Mouse (Mus musculus) midbrain, embryonic 11.5 days (tissue): ENCODE measurements at regions not wholly inside any gene's neighbourhood (a gene's known extent, or its start where the extent isn't known, plus 50 kb on each side); places are given as distances from the start of the nearest gene placed in this dataset.

Experiments used
- ATAC-seq: fragments of 200-750 bp; cut with Nextera tagmentation; 2 replicates; pipeline ENCODE4 v1.8.0; 2017; ENCODE audit warnings: moderate TSS enrichment, moderate library complexity; ENCODE audit not compliant: low FRiP score
- DNase-seq: peaks from one replicate; pipeline ENCODE4 v3.0.0; 2015; ENCODE audit warnings: low spot score; ENCODE audit errors: missing footprints
- H3K27ac ChIP-seq: fragments of 300-500 bp; sonication (generic); 2 replicates; pipeline ENCODE4 v1.5.1; 2014; ENCODE audit warnings: low read depth, low read length
- H3K27me3 ChIP-seq: fragments of 300-500 bp; sonication (generic); 2 replicates; pipeline ENCODE4 v1.6.1; 2014; ENCODE audit warnings: mild to moderate bottlenecking, low read length, moderate library complexity, mixed read lengths; ENCODE audit not compliant: control insufficient read depth, insufficient read depth
- H3K36me3 ChIP-seq: fragments of 300-500 bp; sonication (generic); 2 replicates; pipeline ENCODE4 v1.6.1; 2014; ENCODE audit warnings: mild to moderate bottlenecking, low read length, moderate library complexity, mixed read lengths; ENCODE audit not compliant: control insufficient read depth, insufficient read depth
- H3K4me1 ChIP-seq: fragments of 300-500 bp; sonication (generic); 2 replicates; pipeline ENCODE4 v1.6.1; 2014; ENCODE audit warnings: low read length; ENCODE audit not compliant: control insufficient read depth, insufficient read depth
- H3K4me2 ChIP-seq: fragments of 300-500 bp; sonication (generic); 2 replicates; pipeline ENCODE4 v1.6.1; 2014; ENCODE audit warnings: mild to moderate bottlenecking, moderate library complexity
- H3K4me3 ChIP-seq: fragments of 300-500 bp; sonication (generic); 2 replicates; pipeline ENCODE4 v1.5.1; 2014; ENCODE audit warnings: low read depth, low read length
- H3K9ac ChIP-seq: fragments of 300-500 bp; sonication (generic); 2 replicates; pipeline ENCODE4 v1.6.1; 2014; ENCODE audit warnings: low read length
- H3K9me3 ChIP-seq: fragments of 300-500 bp; sonication (generic); 2 replicates; pipeline ENCODE4 v1.6.1; 2016; ENCODE audit warnings: low read length; ENCODE audit not compliant: control insufficient read depth
- WGBS: fragments of 180-500 bp; shearing (Covaris S2); extraction: QIAGEN DNeasy Blood & Tissue Kit; methylation state at CpG from one replicate; pipeline ENCODE4 v1.1.7; 2014; 5-methylcytosine and 5-hydroxymethylcytosine counted together

DNA sequence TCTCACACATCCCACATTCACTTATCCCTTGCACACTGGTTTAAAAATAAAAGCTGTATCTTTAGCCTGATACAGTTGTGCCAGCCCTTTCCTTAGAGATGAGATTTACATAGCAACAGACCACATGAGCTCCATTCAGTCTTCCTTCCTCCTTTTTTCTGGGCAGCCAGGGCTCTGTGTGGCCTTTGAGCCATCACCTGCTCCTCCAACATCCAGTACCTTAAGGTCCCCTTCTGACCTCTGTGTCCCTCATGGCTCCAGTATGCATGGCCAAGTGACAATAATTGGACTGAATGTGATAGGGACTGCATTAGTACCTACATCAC is 210.3 kb upstream of the Arpp21 start:
- DNase-seq (no peak), ATAC-seq (no peak)
- Histone ChIP-seq H3K4me2 (no peak overlapping the region), H3K4me1 (no peaks in the 10 kb centered on the region), H3K9me3 (no peaks in the 10 kb centered on the region), H3K4me3 (no peak overlapping the region), H3K27ac (no peak overlapping the region), H3K36me3 (no peaks in the 10 kb centered on the region), H3K27me3 (no peaks in the 10 kb centered on the region), H3K9ac (no peak overlapping the region)

DNA sequence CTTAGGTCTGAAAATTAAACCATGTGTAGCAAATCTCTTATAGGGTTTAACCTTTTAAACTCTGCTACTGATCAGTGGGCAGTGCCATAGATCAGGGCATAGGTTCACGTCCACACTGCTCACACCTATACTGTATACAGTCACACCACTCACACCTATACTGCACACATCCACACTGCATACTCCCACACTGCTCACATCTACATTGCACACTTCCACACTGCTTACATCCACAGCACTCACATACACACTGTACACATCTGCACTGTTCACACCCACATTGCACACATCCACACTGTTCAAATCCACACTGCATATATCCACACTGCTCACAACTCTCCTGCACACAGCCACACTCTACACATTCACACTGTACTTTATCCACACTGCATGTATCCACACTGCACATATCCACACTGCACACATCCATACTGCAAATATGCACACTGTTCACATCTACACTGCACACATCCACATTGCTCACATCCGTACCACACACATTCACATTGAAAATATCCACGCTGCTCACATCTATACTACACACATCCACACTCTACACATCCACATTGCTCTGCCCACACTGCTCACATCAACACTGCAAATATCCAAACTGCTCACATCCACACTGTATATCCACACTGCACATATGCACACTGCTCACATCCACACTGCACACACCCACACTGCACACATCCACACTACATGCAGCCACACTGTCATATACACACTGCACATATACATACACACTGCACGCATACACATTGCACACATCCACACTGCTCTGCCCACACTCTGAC is 209.7 kb upstream of the Arpp21 start:
- Histone ChIP-seq H3K4me3 (no peak overlapping the region), H3K9ac (no peak overlapping the region), H3K9me3 (no peaks in the 10 kb centered on the region), H3K27ac (no peak overlapping the region), H3K4me1 (no peaks in the 10 kb centered on the region), H3K36me3 (no peaks in the 10 kb centered on the region), H3K27me3 (no peaks in the 10 kb centered on the region), H3K4me2 (no peak overlapping the region)
- 83% methylated on average over 4 of the region's 4 CpGs for WGBS
- ATAC-seq (peak; percentile 33; the same call in 1 of the 2 replicates), DNase-seq (no peak)

DNA sequence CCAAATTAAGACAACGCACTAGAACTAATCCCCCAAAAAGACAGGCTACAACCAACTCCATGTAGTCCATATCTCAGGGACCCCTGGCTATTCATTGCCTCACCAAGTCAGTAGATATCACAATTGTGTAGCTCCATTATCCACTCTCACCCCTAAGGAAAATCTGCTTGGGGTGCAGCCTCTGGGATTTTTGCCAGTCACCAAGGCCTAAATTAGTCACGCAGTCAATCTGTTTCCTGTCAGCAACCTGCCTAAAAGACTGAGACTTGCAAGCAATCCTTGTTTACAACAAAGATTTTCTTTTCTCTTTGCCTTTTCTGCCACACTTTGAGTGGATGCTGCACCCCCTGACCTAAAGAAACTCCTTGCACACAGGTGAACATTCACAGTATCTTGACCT is 208.5 kb upstream of the Arpp21 start:
- Histone ChIP-seq H3K36me3 (no peaks in the 10 kb centered on the region), H3K9me3 (no peaks in the 10 kb centered on the region), H3K4me2 (no peak overlapping the region), H3K9ac (no peak overlapping the region), H3K27me3 (no peaks in the 10 kb centered on the region), H3K4me3 (no peak overlapping the region), H3K27ac (no peak overlapping the region), H3K4me1 (no peaks in the 10 kb centered on the region)
- ATAC-seq: no peak
- 81% methylated on average over 2 of the region's 2 CpGs for WGBS
- no peak for DNase-seq

DNA sequence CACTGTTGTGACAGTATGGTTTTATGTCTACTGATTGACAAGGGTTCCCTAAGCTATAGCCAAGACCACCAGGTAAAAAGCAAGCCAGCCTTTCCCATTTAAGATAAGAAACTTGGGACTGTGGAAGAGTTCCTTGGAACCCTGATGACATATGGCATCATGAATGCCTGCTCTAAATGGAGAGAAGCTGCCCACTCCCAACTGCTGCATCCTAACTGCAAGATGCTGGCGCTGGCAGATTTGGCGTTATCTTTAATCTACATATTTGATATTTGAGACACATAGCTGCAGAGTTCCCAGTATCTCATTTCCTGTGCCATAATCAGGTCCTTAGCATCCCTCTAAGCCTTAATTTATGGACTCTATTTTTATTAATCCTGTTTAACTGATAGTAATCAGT is 200.4 kb upstream of the Arpp21 start:
- no peak overlapping the region for H3K27ac ChIP-seq
- H3K4me2 ChIP-seq: no peak overlapping the region
- DNase-seq: no peak
- no peaks in the 10 kb centered on the region for H3K9me3 ChIP-seq
- no peaks in the 10 kb centered on the region for H3K4me1 ChIP-seq
- 88% methylated on average over 2 of the region's 2 CpGs for WGBS
- H3K36me3 ChIP-seq: no peaks in the 10 kb centered on the region
- no peaks in the 10 kb centered on the region for H3K27me3 ChIP-seq
- no peak for ATAC-seq
- H3K9ac ChIP-seq: no peak overlapping the region
- H3K4me3 ChIP-seq: no peak overlapping the region

DNA sequence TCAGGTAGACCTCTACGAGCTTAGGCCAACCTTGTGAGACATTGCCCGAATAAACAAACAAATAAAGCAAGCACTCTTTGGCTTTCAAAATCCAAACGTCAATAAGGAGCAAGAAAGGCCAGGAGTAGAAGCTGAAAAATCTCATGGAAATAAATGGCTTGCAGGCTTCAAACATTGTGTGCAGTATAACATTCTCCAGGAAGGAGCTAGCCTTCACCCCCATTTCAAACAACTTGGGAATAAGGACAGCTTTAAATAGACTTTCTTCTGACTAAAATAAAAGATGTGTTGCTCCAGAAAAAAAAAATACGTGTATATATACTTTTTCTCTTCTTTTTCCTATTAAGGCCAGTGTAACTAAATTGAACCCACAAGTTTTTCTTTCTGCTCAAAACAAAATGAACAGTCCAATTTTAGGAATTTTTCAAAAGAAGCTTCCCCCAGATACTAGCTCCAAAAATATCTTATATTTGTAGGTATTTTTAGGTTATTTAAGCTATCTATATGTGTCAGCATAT is 196.2 kb upstream of the Arpp21 start:
- Histone ChIP-seq H3K27me3 (no peaks in the 10 kb centered on the region), H3K27ac (no peak overlapping the region), H3K4me2 (no peak overlapping the region), H3K9me3 (no peaks in the 10 kb centered on the region), H3K4me3 (no peak overlapping the region), H3K4me1 (no peaks in the 10 kb centered on the region), H3K36me3 (no peaks in the 10 kb centered on the region), H3K9ac (no peak overlapping the region)
- no peak for DNase-seq
- ATAC-seq: no peak
- 83% methylated on average over 4 of the region's 4 CpGs for WGBS

DNA sequence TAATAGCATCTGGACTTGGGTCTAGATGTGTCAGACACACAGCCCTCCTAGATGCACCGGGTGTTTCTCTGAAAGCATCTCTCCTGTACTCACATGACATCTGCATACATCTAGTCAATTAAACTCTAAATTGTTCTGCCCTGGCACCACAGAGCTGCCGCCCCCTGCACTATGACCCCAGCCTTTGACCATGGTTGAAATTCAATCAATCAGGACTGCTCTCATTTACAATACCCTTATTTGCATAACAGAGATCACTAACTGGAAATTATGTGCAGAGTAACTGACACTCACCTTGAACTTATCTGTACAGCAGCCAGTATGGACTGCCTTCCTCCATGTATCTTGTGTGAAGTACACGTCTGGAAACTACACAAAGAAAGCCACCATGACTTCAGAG is 193.5 kb upstream of the Arpp21 start:
- Histone ChIP-seq H3K4me2 (no peak overlapping the region), H3K9ac (no peak overlapping the region), H3K27me3 (no peaks in the 10 kb centered on the region), H3K36me3 (no peaks in the 10 kb centered on the region), H3K4me1 (no peaks in the 10 kb centered on the region), H3K9me3 (no peaks in the 10 kb centered on the region), H3K4me3 (no peak overlapping the region), H3K27ac (no peak overlapping the region)
- 80% methylated on average over 3 of the region's 3 CpGs for WGBS
- no peak for DNase-seq
- ATAC-seq: no peak

DNA sequence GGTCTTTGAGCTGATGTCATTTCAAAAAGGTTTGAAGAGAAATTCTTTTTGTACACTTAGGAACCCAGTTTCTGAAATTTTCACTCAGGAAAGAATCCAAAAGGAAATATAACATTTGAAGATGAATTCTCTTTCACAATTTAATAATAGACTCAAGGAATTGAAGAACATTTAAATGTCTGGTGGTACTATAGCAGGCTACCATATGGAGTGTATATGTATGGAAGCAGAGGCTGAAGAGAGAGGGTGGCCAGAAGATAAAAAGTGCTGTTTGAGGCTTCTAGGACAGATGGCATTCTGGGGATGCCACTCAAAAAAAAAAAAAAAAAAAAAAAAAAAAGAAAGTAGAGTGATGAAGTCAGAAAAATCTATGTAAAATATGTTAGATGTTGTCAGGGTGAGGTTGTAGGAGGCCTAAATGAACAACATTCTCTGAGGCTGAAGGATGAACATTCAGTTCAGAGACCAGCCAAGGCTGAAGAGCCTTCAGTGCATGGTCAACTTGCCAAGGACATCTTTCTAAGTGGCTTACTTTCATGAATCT is 170.1 kb upstream of the Arpp21 start:
- H3K9me3 ChIP-seq: no peaks in the 10 kb centered on the region
- no peaks in the 10 kb centered on the region for H3K27me3 ChIP-seq
- ATAC-seq (no peak), DNase-seq (no peak)
- H3K27ac ChIP-seq: no peak overlapping the region
- no peaks in the 10 kb centered on the region for H3K4me1 ChIP-seq
- no peak overlapping the region for H3K4me3 ChIP-seq
- H3K9ac ChIP-seq: no peak overlapping the region
- H3K4me2 ChIP-seq: no peak overlapping the region
- no peaks in the 10 kb centered on the region for H3K36me3 ChIP-seq

DNA sequence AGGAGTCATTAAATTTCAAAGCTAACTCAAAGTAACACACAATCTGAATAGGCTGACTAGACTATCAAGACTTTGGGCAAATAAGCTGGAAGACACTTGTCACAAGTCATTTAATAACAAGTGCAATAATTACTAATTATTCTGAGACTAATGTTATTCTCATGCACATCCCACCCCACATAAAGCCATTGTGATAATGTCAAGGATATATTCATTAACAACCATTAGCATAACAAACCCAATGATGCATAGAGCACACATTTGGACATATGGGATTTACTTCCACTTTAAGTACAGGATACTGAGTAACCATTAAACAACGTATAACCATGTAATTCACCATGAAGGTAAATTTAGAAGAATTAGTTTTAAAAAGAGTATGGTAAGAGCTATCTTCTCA is 135.0 kb upstream of the Arpp21 start:
- 80% methylated on average over 1 of the region's 1 CpGs for WGBS
- no peaks in the 10 kb centered on the region for H3K4me1 ChIP-seq
- no peaks in the 10 kb centered on the region for H3K9me3 ChIP-seq
- H3K4me2 ChIP-seq: no peak overlapping the region
- no peak for DNase-seq
- no peak overlapping the region for H3K4me3 ChIP-seq
- H3K27me3 ChIP-seq: no peaks in the 10 kb centered on the region
- no peak overlapping the region for H3K27ac ChIP-seq
- no peak for ATAC-seq
- H3K9ac ChIP-seq: no peak overlapping the region
- no peaks in the 10 kb centered on the region for H3K36me3 ChIP-seq

DNA sequence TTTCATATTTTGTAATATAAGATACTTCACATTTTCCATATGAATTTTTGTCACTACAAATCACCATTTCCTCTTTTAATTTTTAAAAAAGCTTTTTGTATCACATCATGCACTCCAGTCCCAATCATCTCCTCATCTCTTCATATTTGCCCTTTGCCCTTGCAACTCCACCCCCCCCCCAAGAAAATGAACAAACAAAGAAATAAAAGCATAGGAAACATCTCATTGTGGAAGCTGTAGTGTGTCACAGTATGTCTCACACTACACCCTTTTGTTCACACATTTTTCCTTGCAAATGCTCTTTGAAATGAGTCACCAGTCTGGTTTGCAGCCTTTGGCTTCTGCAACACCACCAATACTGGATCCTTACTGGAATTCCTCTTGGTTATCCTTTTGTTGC is 131.6 kb upstream of the Arpp21 start:
- H3K27me3 ChIP-seq: no peaks in the 10 kb centered on the region
- H3K27ac ChIP-seq: no peak overlapping the region
- no peaks in the 10 kb centered on the region for H3K36me3 ChIP-seq
- no peak overlapping the region for H3K4me3 ChIP-seq
- no peak overlapping the region for H3K4me2 ChIP-seq
- no peaks in the 10 kb centered on the region for H3K4me1 ChIP-seq
- H3K9ac ChIP-seq: no peak overlapping the region
- no peaks in the 10 kb centered on the region for H3K9me3 ChIP-seq
- ATAC-seq: no peak
- no peak for DNase-seq
